Mouse (Mus musculus) embryonic facial prominence, embryonic 11.5 days (tissue): ENCODE results near the gene Purb. TPM values are rescaled to one million over a fixed set of nuclear protein-coding genes. Genes with fewer than 3 reads are reported as not detected.
A peak's percentile ranks its signal among the peaks of the same experiment; 100 is the strongest.

ENCODE experiments used
- ATAC-seq: fragments of 200-750 bp; cut with Nextera tagmentation; replicated peaks from 2 replicates; pipeline ENCODE4 v1.8.0; 2017; ENCODE audit warnings: low read depth; ENCODE audit not compliant: insufficient number of reproducible peaks, low FRiP score, low TSS enrichment
- DNase-seq: peaks from one replicate; pipeline ENCODE4 v3.0.0-alpha.2; 2015; ENCODE audit warnings: low spot score
- H3K27ac ChIP-seq: fragments of 300-500 bp; sonication (generic); replicated peaks from 2 replicates; pipeline ENCODE4 v1.5.1; 2014; ENCODE audit warnings: mild to moderate bottlenecking, low read depth, low read length, control low read depth
- H3K27me3 ChIP-seq: fragments of 300-500 bp; sonication (generic); 2 replicates; pipeline ENCODE4 v1.6.1; 2014; ENCODE audit warnings: mild to moderate bottlenecking, low read length, moderate library complexity, mixed read lengths; ENCODE audit not compliant: control insufficient read depth, insufficient read depth
- H3K36me3 ChIP-seq: fragments of 300-500 bp; sonication (generic); replicated peaks from 2 replicates; pipeline ENCODE4 v1.6.1; 2014; ENCODE audit warnings: low read depth, mild to moderate bottlenecking, low read length, moderate library complexity, mixed read lengths; ENCODE audit not compliant: control insufficient read depth, insufficient read depth
- H3K4me1 ChIP-seq: fragments of 300-500 bp; sonication (generic); 2 replicates; pipeline ENCODE4 v1.6.1; 2014; ENCODE audit warnings: low read length, mixed read lengths; ENCODE audit not compliant: control insufficient read depth, insufficient read depth
- H3K4me2 ChIP-seq: fragments of 300-500 bp; sonication (generic); 2 replicates; pipeline ENCODE4 v1.6.1; 2014; ENCODE audit warnings: low read depth, mild to moderate bottlenecking, control low read depth, low read length, moderate library complexity
- H3K4me3 ChIP-seq: fragments of 300-500 bp; sonication (generic); 2 replicates; pipeline ENCODE4 v1.5.1; 2014; ENCODE audit warnings: low read depth, low read length, control low read depth
- H3K9ac ChIP-seq: fragments of 300-500 bp; sonication (generic); replicated peaks from 2 replicates; pipeline ENCODE4 v1.6.1; 2014; ENCODE audit warnings: mild to moderate bottlenecking, control low read depth, low read length
- H3K9me3 ChIP-seq: fragments of 300-500 bp; sonication (generic); replicated peaks from 2 replicates; pipeline ENCODE4 v1.6.1; 2016; ENCODE audit warnings: mild to moderate bottlenecking, low read length, inconsistent platforms, mixed read lengths; ENCODE audit not compliant: control insufficient read depth
- WGBS: fragments of 180-500 bp; shearing (Covaris S2); extraction: QIAGEN DNeasy Blood & Tissue Kit; methylation state at CpG from one replicate; pipeline ENCODE4 v1.1.7; 2014; 5-methylcytosine and 5-hydroxymethylcytosine counted together
- polyA plus RNA-seq: library from polyadenylated mRNA; unstranded; fragments of >200 nt; fragmentation: Nextera tagmentation; extraction: Ambion mirVana; gene quantifications from 2 replicates; pipeline ENCODE4 v1.2.1, GENCODE M21; 2014

The Purb gene
- polyA plus RNA-seq, 1 experiment from 2014 or later, result 14.8 TPM

GRCm38 (mm10) chr11:6445951-6446350 lies 29.8 kb downstream of the Purb start:
- no peak overlapping the region for H3K9ac ChIP-seq
- H3K4me2 ChIP-seq, result no peak overlapping the region
- ATAC-seq (no peak), DNase-seq (no peak)
- H3K27ac ChIP-seq, result no peak overlapping the region
- no peaks in the 10 kb centered on the region for H3K4me1 ChIP-seq
- no peaks in the 10 kb centered on the region for H3K36me3 ChIP-seq
- H3K27me3 ChIP-seq, result no peaks in the 10 kb centered on the region
- no peak overlapping the region for H3K4me3 ChIP-seq
- 89% methylated on average over 7 of the region's 7 CpGs for WGBS
- no peaks in the 10 kb centered on the region for H3K9me3 ChIP-seq

- WGBS, result 84% methylated on average over 4 of the region's 4 CpGs
- DNase-seq (no peak), ATAC-seq (no peak)
- Histone ChIP-seq H3K27ac (no peak overlapping the region), H3K27me3 (no peaks in the 10 kb centered on the region), H3K4me3 (no peak overlapping the region), H3K36me3 (no peaks in the 10 kb centered on the region), H3K4me2 (no peak overlapping the region), H3K4me1 (no peaks in the 10 kb centered on the region), H3K9ac (no peak overlapping the region), H3K9me3 (no peaks in the 10 kb centered on the region)
Measured at GRCm38 (mm10) chr11:6445441-6445840, 30.3 kb downstream of the Purb start.

GRCm38 (mm10) chr11:6444077-6444853 lies 31.5 kb downstream of the Purb start, which contains the start of gene H2afv:
H2afv (minus strand) TSS chr11:6444443.
- Histone ChIP-seq H3K27me3 (no peaks in the 10 kb centered on the region), H3K4me1 (no peaks in the 10 kb centered on the region), H3K4me2 (peak within 1 kb of the TSS; percentile 35), H3K9ac (peak within 1 kb of the TSS; percentile 88), H3K9me3 (no peaks in the 10 kb centered on the region), H3K27ac (peak within 1 kb of the TSS; percentile 90), H3K36me3 (no peaks in the 10 kb centered on the region), H3K4me3 (peak within 1 kb of the TSS; percentile 76)
- ATAC-seq (peak; percentile 99), DNase-seq (peak; percentile 99)
- under 1% methylated on average over 60 of the region's 80 CpGs for WGBS

GRCm38 (mm10) chr11:6443727-6444076 lies 32.0 kb downstream of the Purb start:
- Histone ChIP-seq H3K36me3 (no peaks in the 10 kb centered on the region), H3K27me3 (no peaks in the 10 kb centered on the region), H3K9me3 (no peaks in the 10 kb centered on the region), H3K9ac (peak overlapping the region; percentile 88), H3K4me2 (peak overlapping the region; percentile 30), H3K27ac (peak overlapping the region; percentile 90), H3K4me1 (no peaks in the 10 kb centered on the region), H3K4me3 (peak overlapping the region; percentile 76)
- WGBS, result under 1% methylated on average over 10 of the region's 10 CpGs
- DNase-seq (no peak), ATAC-seq (no peak)

GRCm38 (mm10) chr11:6443102-6443501 lies 32.6 kb downstream of the Purb start:
- no peak for ATAC-seq
- Histone ChIP-seq H3K27me3 (no peaks in the 10 kb centered on the region), H3K4me1 (no peaks in the 10 kb centered on the region), H3K4me3 (peak overlapping the region; percentile 76), H3K9ac (peak overlapping the region; percentile 88), H3K36me3 (no peaks in the 10 kb centered on the region), H3K4me2 (peak overlapping the region; percentile 30), H3K9me3 (no peaks in the 10 kb centered on the region), H3K27ac (no peak overlapping the region)
- WGBS, result 63% methylated on average over 4 of the region's 4 CpGs
- no peak for DNase-seq

- Histone ChIP-seq H3K4me2 (no peak overlapping the region), H3K4me3 (no peak overlapping the region)
- 93% methylated on average over 4 of the region's 4 CpGs for WGBS
Measured at GRCm38 (mm10) chr11:6442566-6442965, 33.2 kb downstream of the Purb start.

GRCm38 (mm10) chr11:6440171-6440570 lies 35.5 kb downstream of the Purb start:
- Histone ChIP-seq H3K36me3 (peaks cover 10% of the 10 kb centered on the region), H3K4me1 (no peaks in the 10 kb centered on the region)
- WGBS, result 92% methylated on average over 4 of the region's 4 CpGs

More at GRCm38 (mm10) chr11:6442566-6442965, 33.2 kb downstream of the Purb start:
- Histone ChIP-seq H3K27ac (no peak overlapping the region), H3K9me3 (no peaks in the 10 kb centered on the region), H3K27me3 (no peaks in the 10 kb centered on the region), H3K4me1 (no peaks in the 10 kb centered on the region), H3K36me3 (peaks cover 2% of the 10 kb centered on the region; the same call in 1 of the 2 replicates), H3K9ac (no peak overlapping the region)
- ATAC-seq (no peak), DNase-seq (no peak)

GRCm38 (mm10) chr11:6437667-6438066 lies 38.0 kb downstream of the Purb start:
- ATAC-seq (no peak), DNase-seq (no peak)
- Histone ChIP-seq H3K9me3 (no peaks in the 10 kb centered on the region), H3K9ac (no peak overlapping the region), H3K36me3 (peaks cover 10% of the 10 kb centered on the region), H3K4me1 (no peaks in the 10 kb centered on the region), H3K4me3 (no peak overlapping the region), H3K4me2 (no peak overlapping the region), H3K27ac (no peak overlapping the region), H3K27me3 (no peaks in the 10 kb centered on the region)
- 93% methylated on average over 2 of the region's 2 CpGs for WGBS

More at GRCm38 (mm10) chr11:6440171-6440570, 35.5 kb downstream of the Purb start:
- ATAC-seq (no peak), DNase-seq (no peak)
- H3K9me3 ChIP-seq, result no peaks in the 10 kb centered on the region
- no peak overlapping the region for H3K9ac ChIP-seq
- H3K4me3 ChIP-seq, result no peak overlapping the region
- H3K4me2 ChIP-seq, result no peak overlapping the region
- no peak overlapping the region for H3K27ac ChIP-seq
- no peaks in the 10 kb centered on the region for H3K27me3 ChIP-seq
